Mouse (Mus musculus): ENCODE data around the gene Aar2. TPM values are rescaled to one million over a fixed set of nuclear protein-coding genes. Genes with fewer than 3 reads are reported as not detected.

Gene Aar2
- total RNA-seq, 2 experiments from 2014 or later, result 22.1 to 28.0 TPM

DNA sequence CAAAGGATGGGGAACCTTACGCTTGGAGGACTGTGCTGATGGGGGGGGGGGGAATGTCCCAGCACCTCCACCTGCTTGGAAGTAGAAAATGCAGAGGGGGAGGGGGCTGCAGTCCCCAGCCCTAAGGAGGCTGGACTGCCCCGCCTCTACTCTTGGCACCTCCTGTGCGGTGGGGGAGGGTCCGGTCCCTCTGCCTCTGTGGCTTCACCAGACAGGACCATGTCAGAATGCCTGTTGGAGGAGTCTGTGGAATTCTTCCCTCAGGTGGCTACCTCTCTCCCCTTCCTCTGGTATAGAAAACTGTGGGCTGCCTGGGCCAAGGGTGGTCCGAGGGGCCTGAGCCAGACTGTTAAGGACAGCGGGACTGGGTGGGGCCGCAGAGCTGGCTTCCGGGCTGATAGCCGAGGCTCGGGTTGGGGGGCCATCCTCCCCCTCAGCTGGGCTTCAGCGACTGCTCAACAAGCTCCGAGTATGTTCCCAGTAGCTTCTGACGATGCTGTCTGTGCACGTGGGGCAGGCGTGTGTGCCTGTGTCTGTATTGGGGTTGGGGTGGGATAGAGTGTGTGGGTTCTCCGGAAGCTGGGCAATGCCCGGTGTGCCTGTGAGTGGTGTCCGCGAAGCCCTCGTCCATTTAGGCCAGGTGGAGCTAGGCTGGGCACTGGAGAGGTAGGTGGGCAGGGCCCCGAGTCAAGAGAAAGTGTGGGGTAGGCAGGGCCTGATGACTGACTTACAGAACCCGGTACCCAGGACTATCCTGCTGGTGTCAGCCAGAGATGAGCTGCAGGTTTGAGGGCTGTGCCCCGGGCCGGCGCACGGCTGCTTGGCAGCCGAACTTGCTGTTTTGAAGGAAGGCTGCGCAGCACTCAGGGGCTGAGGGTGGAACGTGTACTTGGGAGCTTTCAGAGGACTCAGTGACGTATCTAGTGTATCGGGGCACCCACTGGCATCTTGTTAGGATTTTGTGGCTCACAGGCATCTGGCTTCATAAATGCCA, 67.6 kb downstream of the Aar2 start:
- intact Hi-C loops (cut with DNase I), result no loop called here
- no peak for DNase-seq

DNA sequence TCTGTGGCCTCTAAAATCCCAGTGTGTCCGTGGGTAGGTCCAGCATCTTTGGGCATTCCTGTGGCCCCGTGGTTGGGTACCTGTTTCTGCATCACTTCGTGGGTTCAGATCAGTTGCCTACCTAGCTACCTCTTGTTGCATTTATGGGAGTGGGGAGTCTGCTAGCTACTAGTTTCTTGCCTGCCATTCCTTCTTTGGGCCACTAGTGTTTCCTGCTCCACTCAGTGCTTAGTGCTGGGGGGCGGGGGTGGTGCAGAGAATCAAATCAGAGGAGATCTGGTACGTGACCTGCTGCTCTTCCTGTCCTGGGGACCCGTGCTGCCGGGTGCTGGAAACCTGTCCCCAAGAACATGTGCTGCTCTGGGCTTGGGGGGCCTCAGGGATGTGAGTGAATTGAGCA, 69.1 kb downstream of the Aar2 start:
- intact Hi-C loops (cut with DNase I), result no loop called here
- no peak for DNase-seq

DNA sequence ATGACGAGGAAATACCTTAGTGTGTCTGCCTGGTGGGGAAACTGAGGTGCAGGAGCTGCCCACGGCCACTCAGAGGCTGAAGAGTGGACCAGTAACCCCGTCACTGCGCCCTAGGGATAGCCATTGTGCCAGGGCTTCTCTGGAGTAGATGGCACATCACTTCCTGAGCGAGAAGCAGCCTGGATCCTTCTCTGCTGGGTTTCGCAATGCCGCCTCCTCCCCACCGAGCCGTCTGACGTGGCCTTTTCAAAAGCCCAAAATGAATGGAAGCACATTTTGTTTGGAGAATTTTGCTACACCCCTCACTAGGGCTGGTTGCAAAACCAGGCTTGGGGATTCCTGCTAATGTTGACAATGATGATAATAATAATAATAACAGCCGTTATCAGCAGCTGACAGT, 70.2 kb downstream of the Aar2 start:
- DNase-seq, result peak; percentile 15 to 35
- intact Hi-C loops (cut with DNase I), result no loop called here

Other genes starting within 250 kb of the Aar2 start
- 1 to 10 TPM in 1 of 2 experiments, under 1 TPM in 1; 0.98 to 1.1 TPM for gene Cnbd2, start 235.3 kb upstream of the Aar2 start, total RNA-seq (2021)
- 10 to 100 TPM; 83.0 to 88.0 TPM for gene Scand1, start 234.9 kb upstream of the Aar2 start, total RNA-seq (2021)
- 1 to 10 TPM; 6.3 to 9.1 TPM for gene Epb41l1, start 126.7 kb upstream of the Aar2 start, total RNA-seq (2021)
- gene Dlgap4, start 66.1 kb downstream of the Aar2 start, total RNA-seq (2021), result 10 to 100 TPM; 35.5 to 38.2 TPM
- gene Myl9, start 227.8 kb downstream of the Aar2 start, total RNA-seq (2021), result 100 to 1,000 TPM in 1 of 2 experiments, 10 to 100 TPM in 1; 97.9 to 115 TPM